Mouse (Mus musculus) layer of hippocampus, postnatal 25 days (tissue): Measurements from ENCODE around the gene Dusp10. TPM values are rescaled to one million over a fixed set of nuclear protein-coding genes. Genes with fewer than 3 reads are reported as not detected.

Experiments used
- DNase-seq, 2 experiments: peaks; one replicate each; pipeline ENCODE4 v3.0.0; 2022; ENCODE audit warnings: mixed read lengths in 2 of 2, low spot score in 1 of 2; ENCODE audit errors: extremely low spot score in 1 of 2
- total RNA-seq, 2 experiments: library from RNA; stranded (reverse); gene quantifications; 2 replicates each; pipeline ENCODE4 v1.2.3; 2021

The Dusp10 gene
- total RNA-seq, 2 experiments from 2014 or later = 5.4 to 5.8 TPM

DNA sequence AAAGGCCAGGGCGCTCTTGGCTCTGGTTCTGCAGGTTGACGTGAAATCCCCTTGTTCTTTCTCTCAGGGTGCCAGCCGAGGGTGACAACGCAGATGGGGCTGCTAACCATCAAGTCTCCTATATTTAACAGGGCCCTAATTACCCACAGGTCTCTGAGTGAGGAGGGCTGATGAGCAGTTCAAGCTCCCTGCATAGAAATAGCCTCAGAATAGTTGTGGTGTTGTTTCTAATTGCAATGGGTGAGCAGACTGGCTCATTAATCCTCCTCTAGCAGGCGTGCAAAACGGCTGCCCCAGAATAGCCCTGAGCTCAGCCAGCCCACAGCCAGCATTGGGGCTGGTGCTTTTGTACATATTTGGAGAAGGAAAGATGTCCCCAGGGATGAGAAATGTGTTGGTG is 77.4 kb downstream of the Dusp10 start:
- DNase-seq = no peak

- DNase-seq = no peak
Measured at GRCm38 (mm10) chr1:184094914-184095313, 81.8 kb downstream of the Dusp10 start.

DNA sequence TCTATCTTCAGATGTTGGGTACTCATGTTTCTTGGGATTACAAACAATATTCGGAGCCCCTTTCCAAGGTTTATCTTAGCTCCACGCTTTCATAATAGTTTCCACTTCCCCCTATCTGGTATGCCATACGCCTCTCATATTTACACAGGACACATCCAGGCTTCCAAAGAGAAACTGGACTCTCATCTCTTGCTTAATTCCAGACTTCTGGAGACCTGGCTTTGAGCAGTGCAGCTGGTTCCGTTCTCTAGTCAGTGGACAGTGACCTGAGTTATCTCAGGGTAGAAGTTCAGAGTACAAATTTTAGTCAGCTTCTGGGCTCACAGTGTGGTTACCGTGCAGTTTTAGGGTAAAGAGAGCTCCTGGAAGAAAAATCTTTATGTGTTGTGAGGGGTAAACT is 87.3 kb downstream of the Dusp10 start:
- no peak for DNase-seq

GRCm38 (mm10) chr1:184100927-184101749 is 88.0 kb downstream of the Dusp10 start:
- DNase-seq = no peak

GRCm38 (mm10) chr1:184101750-184102046 is 88.6 kb downstream of the Dusp10 start:
- no peak for DNase-seq

DNA sequence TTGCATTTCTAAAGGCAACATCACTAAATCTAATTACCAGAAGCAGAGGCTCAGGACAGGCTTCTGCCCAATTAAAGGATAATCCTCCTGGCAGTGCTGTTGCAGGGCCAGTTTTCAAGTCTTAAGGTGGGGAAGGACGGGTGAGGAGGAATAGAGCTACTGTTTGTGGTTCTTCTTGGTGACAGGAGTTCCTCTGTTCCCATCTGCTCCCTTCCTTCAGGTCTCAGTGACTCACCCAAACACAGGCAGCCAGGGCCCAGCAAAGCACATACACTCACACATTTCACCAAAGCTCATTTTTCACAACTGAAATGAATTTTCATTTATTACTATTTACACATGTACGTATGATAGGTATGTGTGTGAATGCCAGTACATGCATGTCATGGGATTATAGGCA is 93.7 kb downstream of the Dusp10 start:
- DNase-seq = no peak

DNA sequence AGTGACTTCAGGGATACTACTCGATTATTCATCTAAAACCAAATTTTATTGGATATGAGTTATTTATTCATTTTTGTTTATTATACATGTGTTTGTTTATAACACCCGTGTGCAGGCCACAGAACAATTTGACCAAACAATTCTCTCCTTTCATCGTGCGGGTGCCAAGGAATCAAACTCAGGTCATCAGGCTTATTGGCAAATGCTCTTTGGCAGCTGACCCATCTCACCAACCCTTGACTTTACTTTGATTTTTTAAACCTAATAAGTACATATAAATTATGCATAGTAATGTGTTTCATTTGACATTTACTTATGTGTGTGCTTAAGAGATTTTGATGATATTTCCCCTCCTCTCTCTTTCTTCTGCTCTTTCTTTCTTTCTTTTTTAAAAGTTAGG is 94.3 kb downstream of the Dusp10 start:
- no peak for DNase-seq

DNA sequence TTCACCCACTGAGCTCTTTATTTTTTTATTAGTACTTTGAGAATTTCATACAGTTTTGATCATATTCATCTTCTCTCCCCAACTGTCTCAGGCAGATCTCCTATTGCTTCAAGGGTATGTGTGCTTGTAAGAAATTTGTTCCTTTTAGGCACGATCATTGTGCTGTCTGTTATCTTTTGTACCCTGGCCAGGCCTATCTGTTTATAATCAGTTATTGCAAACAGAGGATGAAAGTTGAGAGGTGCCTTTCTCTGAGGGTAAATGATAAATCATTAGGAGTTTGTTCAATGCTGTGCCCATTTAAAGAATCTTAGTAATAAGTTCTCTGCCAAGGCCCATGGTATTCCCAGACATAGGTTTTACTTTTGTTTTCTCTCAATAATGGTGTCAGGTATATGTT is 95.2 kb downstream of the Dusp10 start:
- DNase-seq = no peak

- DNase-seq = no peak
Measured at GRCm38 (mm10) chr1:184117586-184117985, 104.5 kb downstream of the Dusp10 start.

DNA sequence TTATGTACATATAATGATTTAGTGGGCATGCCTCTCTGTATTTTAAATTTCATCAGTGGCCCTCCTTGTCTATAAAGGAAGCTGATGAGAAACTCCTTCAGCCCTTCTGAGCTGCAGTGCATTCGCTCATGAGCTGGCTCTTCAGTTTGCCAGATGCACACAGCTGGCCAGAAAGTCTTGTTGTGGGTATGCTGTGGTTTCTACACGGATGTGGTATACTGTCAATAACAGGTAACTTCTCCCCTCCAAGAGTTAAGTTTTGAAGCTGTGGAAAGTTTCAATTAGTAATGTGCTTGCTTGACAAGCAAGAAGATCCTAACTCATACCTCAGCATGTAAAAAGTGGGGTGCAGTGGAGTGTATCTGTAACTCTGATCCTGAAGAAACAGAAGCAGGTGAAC is 104.9 kb downstream of the Dusp10 start:
- no peak for DNase-seq

- DNase-seq = no peak
Measured at GRCm38 (mm10) chr1:184118586-184118985, 105.5 kb downstream of the Dusp10 start.

Other genes starting within 250 kb of the Dusp10 start
- under 1 TPM in 1 of 2 experiments, not detected in 1; 0.30 TPM for gene 1700056E22Rik, start 21.0 kb downstream of the Dusp10 start, total RNA-seq